Mouse (Mus musculus): ENCODE results near the gene Pard3b. TPM values are rescaled to one million over a fixed set of nuclear protein-coding genes. Genes with fewer than 3 reads are reported as not detected.

Pard3b gene
- polyA plus RNA-seq, 1 experiment from 2014 or later: 17.9 TPM

GRCm38 (mm10) chr1:62446818-62447217 lies 808.2 kb downstream of the Pard3b start:
- Histone ChIP-seq H3K36me3 (no peaks in the 10 kb centered on the region), H3K4me2 (no peak overlapping the region), H3K27me3 (no peaks in the 10 kb centered on the region), H3K27ac (no peak overlapping the region), H3K9me3 (no peaks in the 10 kb centered on the region), H3K4me1 (0 out of 2 replicates have a peak, but pooled peaks cover 2% of the 10 kb centered on the region), H3K9ac (no peak overlapping the region), H3K4me3 (no peak overlapping the region)
- 36% methylated on average over 1 of the region's 1 CpGs for WGBS
- ATAC-seq (ENCODE audit: borderline replicate concordance, extremely low read depth, low FRiP score, low TSS enrichment): no peak

- ATAC-seq (ENCODE audit: borderline replicate concordance, extremely low read depth, low FRiP score, low TSS enrichment): no peak
- WGBS: 67% methylated on average over 7 of the region's 7 CpGs
- H3K4me3 ChIP-seq: no peak overlapping the region
- no peak overlapping the region for H3K4me2 ChIP-seq
- H3K27ac ChIP-seq: no peak overlapping the region
- no peaks in the 10 kb centered on the region for H3K36me3 ChIP-seq
- H3K9ac ChIP-seq: no peak overlapping the region
- 0 out of 2 replicates have a peak, but pooled peaks cover 2% of the 10 kb centered on the region for H3K4me1 ChIP-seq
- no peaks in the 10 kb centered on the region for H3K9me3 ChIP-seq
- H3K27me3 ChIP-seq: no peaks in the 10 kb centered on the region
Measured at GRCm38 (mm10) chr1:62449193-62449875, 810.7 kb downstream of the Pard3b start.

DNA sequence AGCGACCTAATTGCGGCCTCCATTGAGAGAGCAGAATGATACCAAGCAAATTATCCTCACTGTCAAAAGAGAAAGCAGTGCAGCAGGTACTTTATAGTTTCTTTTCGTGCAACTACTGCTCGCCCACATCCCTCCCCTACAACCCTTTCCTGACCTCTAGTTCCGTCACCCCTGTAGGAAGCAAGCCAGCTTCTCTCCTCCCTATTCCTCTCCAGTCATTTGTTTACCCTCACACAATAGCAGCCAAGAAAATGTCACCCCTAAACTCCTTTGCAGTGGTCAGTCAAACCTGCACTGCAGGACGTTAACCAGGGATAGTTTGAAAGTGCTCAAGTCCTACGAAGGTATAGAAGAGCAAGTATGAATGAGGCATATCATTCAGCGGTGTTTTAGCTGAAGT lies 826.9 kb downstream of the Pard3b start:
- H3K4me2 ChIP-seq: peak overlapping the region; percentile 13; the same call in 1 of the 2 replicates
- no peaks in the 10 kb centered on the region for H3K9me3 ChIP-seq
- H3K36me3 ChIP-seq: no peaks in the 10 kb centered on the region
- no peak overlapping the region for H3K4me3 ChIP-seq
- H3K9ac ChIP-seq: no peak overlapping the region
- peaks cover 6% of the 10 kb centered on the region for H3K4me1 ChIP-seq
- ATAC-seq (ENCODE audit: borderline replicate concordance, extremely low read depth, low FRiP score, low TSS enrichment): no peak
- H3K27ac ChIP-seq: no peak overlapping the region
- WGBS: 37% methylated on average over 8 of the region's 8 CpGs
- no peaks in the 10 kb centered on the region for H3K27me3 ChIP-seq

GRCm38 (mm10) chr1:62466544-62466943 lies 827.9 kb downstream of the Pard3b start:
- H3K36me3 ChIP-seq: no peaks in the 10 kb centered on the region
- H3K4me2 ChIP-seq: no peak overlapping the region
- no peak for ATAC-seq (ENCODE audit: borderline replicate concordance, extremely low read depth, low FRiP score, low TSS enrichment)
- WGBS: 77% methylated on average over 1 of the region's 1 CpGs
- peaks cover 6% of the 10 kb centered on the region for H3K4me1 ChIP-seq
- H3K27ac ChIP-seq: no peak overlapping the region
- H3K27me3 ChIP-seq: no peaks in the 10 kb centered on the region
- no peak overlapping the region for H3K9ac ChIP-seq
- H3K9me3 ChIP-seq: no peaks in the 10 kb centered on the region
- no peak overlapping the region for H3K4me3 ChIP-seq

DNA sequence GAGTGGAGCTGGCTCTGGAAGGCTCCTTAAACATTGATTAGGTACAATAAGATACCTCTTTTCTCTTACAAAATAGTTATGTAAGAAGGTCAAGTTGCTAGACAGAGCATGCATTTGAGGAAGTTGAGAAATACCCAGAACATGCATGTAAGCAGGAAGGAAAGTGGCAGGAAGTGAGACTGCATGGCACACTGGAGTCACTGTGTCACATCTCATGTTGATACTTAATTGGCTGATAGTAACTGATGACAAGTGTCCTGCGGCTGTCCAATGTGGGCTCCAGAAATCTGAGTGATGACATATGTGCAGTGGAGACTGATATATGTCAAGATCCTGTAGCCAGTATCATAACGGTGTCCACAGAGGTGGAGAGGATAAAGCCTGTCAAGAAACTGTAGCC lies 844.4 kb downstream of the Pard3b start:
- no peaks in the 10 kb centered on the region for H3K27me3 ChIP-seq
- H3K9ac ChIP-seq: no peak overlapping the region
- no peak overlapping the region for H3K27ac ChIP-seq
- H3K36me3 ChIP-seq: no peaks in the 10 kb centered on the region
- WGBS: 65% methylated on average over 2 of the region's 2 CpGs
- H3K9me3 ChIP-seq: no peaks in the 10 kb centered on the region
- no peak overlapping the region for H3K4me3 ChIP-seq
- no peak overlapping the region for H3K4me2 ChIP-seq
- no peak for ATAC-seq (ENCODE audit: borderline replicate concordance, extremely low read depth, low FRiP score, low TSS enrichment)
- no peaks in the 10 kb centered on the region for H3K4me1 ChIP-seq

DNA sequence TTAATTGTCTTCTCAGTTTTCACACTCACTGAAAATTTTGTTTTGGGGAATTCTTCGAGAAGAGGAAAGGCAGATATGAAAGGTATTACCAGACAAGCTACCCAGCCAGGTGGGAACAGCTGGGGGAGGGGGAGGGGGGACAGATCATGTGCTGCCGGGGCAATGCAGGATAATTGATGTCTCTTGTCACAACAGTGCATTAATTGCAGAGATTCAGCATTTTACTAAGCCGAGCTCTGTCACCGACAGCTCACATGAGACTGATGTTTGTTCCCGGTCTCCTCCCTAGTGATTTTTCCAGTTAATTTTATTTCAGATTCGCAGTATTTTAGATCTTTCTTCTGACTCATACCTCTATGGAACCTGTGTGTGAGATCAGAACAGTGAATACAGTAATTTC lies 850.2 kb downstream of the Pard3b start:
- no peaks in the 10 kb centered on the region for H3K36me3 ChIP-seq
- 63% methylated on average over 6 of the region's 6 CpGs for WGBS
- no peaks in the 10 kb centered on the region for H3K4me1 ChIP-seq
- no peaks in the 10 kb centered on the region for H3K27me3 ChIP-seq
- no peak overlapping the region for H3K4me3 ChIP-seq
- ATAC-seq (ENCODE audit: borderline replicate concordance, extremely low read depth, low FRiP score, low TSS enrichment): no peak
- H3K9ac ChIP-seq: no peak overlapping the region
- H3K9me3 ChIP-seq: no peaks in the 10 kb centered on the region
- H3K4me2 ChIP-seq: no peak overlapping the region
- no peak overlapping the region for H3K27ac ChIP-seq

- ATAC-seq (ENCODE audit: borderline replicate concordance, extremely low read depth, low FRiP score, low TSS enrichment): no peak
- Histone ChIP-seq H3K4me1 (no peaks in the 10 kb centered on the region), H3K4me2 (no peak overlapping the region), H3K27me3 (no peaks in the 10 kb centered on the region), H3K9ac (no peak overlapping the region), H3K9me3 (no peaks in the 10 kb centered on the region), H3K36me3 (no peaks in the 10 kb centered on the region), H3K27ac (no peak overlapping the region), H3K4me3 (no peak overlapping the region)
- WGBS: 63% methylated on average over 5 of the region's 5 CpGs
Measured at GRCm38 (mm10) chr1:62499146-62499545, 860.5 kb downstream of the Pard3b start.

GRCm38 (mm10) chr1:62510501-62510900 lies 871.9 kb downstream of the Pard3b start:
- Histone ChIP-seq H3K9ac (no peak overlapping the region), H3K4me1 (no peaks in the 10 kb centered on the region), H3K9me3 (no peaks in the 10 kb centered on the region), H3K4me2 (no peak overlapping the region), H3K27me3 (no peaks in the 10 kb centered on the region), H3K36me3 (no peaks in the 10 kb centered on the region), H3K4me3 (no peak overlapping the region), H3K27ac (no peak overlapping the region)
- WGBS: 82% methylated on average over 4 of the region's 4 CpGs
- ATAC-seq (ENCODE audit: borderline replicate concordance, extremely low read depth, low FRiP score, low TSS enrichment): no peak

GRCm38 (mm10) chr1:62511681-62512080 lies 873.1 kb downstream of the Pard3b start:
- no peak overlapping the region for H3K4me3 ChIP-seq
- ATAC-seq (ENCODE audit: borderline replicate concordance, extremely low read depth, low FRiP score, low TSS enrichment): no peak
- H3K9ac ChIP-seq: no peak overlapping the region
- 88% methylated on average over 3 of the region's 3 CpGs for WGBS
- no peaks in the 10 kb centered on the region for H3K27me3 ChIP-seq
- no peaks in the 10 kb centered on the region for H3K4me1 ChIP-seq
- H3K9me3 ChIP-seq: no peaks in the 10 kb centered on the region
- H3K4me2 ChIP-seq: no peak overlapping the region
- H3K27ac ChIP-seq: no peak overlapping the region
- no peaks in the 10 kb centered on the region for H3K36me3 ChIP-seq

GRCm38 (mm10) chr1:62518621-62519213 lies 880.1 kb downstream of the Pard3b start:
- no peak for ATAC-seq (ENCODE audit: borderline replicate concordance, extremely low read depth, low FRiP score, low TSS enrichment)

DNA sequence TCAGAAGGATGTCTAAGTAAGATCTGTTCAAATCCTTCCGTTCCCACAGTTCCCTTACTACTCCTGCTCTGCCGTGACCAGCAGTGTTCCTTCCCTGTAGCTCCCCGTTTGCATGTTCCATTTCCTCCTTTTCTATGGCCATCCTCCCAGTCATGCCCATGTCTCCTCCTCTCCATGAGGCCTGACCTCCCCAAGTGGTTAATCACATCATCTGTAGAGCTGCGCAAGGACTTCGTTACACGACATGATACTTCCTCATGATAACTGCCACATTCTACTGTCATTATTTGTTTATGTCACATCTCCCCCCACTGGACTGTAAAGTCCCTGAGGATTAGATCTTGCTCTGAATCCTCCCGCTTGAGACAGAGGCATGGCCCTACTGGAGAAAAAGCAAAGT lies 882.7 kb downstream of the Pard3b start:
- 66% methylated on average over 7 of the region's 7 CpGs for WGBS

More at GRCm38 (mm10) chr1:62518621-62519213, 880.1 kb downstream of the Pard3b start:
- 79% methylated on average over 2 of the region's 2 CpGs for WGBS
- H3K36me3 ChIP-seq: no peaks in the 10 kb centered on the region
- no peaks in the 10 kb centered on the region for H3K27me3 ChIP-seq
- H3K4me2 ChIP-seq: no peak overlapping the region
- H3K4me3 ChIP-seq: no peak overlapping the region
- H3K9me3 ChIP-seq: no peaks in the 10 kb centered on the region
- H3K27ac ChIP-seq: no peak overlapping the region
- H3K9ac ChIP-seq: no peak overlapping the region
- H3K4me1 ChIP-seq: no peaks in the 10 kb centered on the region

DNA sequence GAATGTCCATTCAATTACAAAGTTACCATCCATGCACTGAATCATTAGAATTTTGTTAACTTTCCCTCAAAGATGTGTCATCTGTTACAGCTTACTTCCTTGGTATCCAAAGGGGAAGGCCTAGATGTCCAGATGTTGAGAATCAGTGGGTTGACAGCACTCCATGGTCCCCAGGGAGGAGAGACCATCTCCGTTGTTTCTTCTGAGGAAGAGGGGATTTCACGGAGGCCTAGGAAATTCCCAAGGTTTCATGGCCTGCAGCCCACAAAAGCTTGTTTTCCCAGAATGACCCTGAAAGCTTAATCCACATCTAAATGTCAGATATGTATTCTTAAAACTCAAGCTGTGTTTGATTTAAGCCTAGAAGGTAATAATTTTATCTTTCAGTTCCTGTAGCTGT lies 884.1 kb downstream of the Pard3b start:
- no peaks in the 10 kb centered on the region for H3K36me3 ChIP-seq
- H3K4me2 ChIP-seq: no peak overlapping the region
- ATAC-seq (ENCODE audit: borderline replicate concordance, extremely low read depth, low FRiP score, low TSS enrichment): no peak
- no peak overlapping the region for H3K4me3 ChIP-seq
- H3K9ac ChIP-seq: no peak overlapping the region
- no peaks in the 10 kb centered on the region for H3K27me3 ChIP-seq
- no peaks in the 10 kb centered on the region for H3K4me1 ChIP-seq
- H3K27ac ChIP-seq: no peak overlapping the region
- WGBS: 62% methylated on average over 2 of the region's 2 CpGs
- no peaks in the 10 kb centered on the region for H3K9me3 ChIP-seq

More for the DNA sequence above, 882.7 kb downstream of the Pard3b start:
- Histone ChIP-seq H3K9me3 (no peaks in the 10 kb centered on the region), H3K36me3 (no peaks in the 10 kb centered on the region), H3K4me3 (no peak overlapping the region), H3K9ac (no peak overlapping the region), H3K4me2 (no peak overlapping the region), H3K27me3 (no peaks in the 10 kb centered on the region), H3K27ac (no peak overlapping the region), H3K4me1 (no peaks in the 10 kb centered on the region)
- ATAC-seq (ENCODE audit: borderline replicate concordance, extremely low read depth, low FRiP score, low TSS enrichment): no peak

All from lung, embryonic 15.5 days (tissue).